Mouse (Mus musculus): ENCODE data around the gene Polr2e.
A peak's percentile ranks its signal among the peaks of the same experiment; 100 is the strongest.

The Polr2e gene

DNA sequence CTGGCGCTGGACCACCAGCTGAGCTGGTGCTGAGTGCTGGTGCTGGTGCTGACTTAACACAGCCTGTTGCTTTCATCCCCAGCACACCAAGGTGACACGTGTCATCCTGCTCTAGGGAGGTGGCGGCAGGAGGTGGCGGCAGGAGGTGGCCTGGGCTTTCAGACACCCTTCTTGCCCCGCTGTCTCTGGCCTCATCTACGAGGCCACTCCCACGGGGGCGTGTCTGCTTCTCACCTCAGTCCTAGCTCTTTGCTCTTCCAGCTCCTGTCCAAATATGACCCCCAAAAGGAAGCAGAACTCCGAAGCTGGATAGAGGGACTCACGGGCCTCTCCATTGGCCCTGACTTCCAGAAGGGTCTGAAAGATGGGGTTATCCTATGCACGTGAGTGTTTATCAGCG is 48.5 kb downstream of the Polr2e start:
- no peak for DNase-seq (ENCODE audit: low read depth in 2 of 2, low spot score in 2 of 2)

DNA sequence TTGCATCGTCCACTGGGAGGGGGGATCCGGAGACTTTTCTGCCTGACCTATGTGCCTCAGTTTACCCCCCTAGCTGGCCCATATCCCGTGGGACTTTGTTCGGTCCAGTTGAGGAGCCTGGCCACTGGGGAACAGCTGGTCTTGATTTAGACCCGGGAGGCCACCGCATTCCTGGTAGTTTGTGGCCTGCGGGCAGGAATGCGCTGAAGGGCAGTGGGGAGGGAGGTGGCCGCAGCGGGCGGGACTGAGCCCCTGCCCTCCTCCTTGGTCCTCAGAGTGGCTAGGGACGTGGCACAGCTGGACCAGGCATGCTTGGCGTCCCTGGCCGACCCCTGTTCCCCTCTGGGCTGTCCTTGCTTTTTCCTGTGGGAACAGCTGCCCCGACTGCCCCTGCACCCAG is 49.7 kb downstream of the Polr2e start:
- DNase-seq (ENCODE audit: low read depth in 2 of 2, low spot score in 2 of 2) = no peak

DNA sequence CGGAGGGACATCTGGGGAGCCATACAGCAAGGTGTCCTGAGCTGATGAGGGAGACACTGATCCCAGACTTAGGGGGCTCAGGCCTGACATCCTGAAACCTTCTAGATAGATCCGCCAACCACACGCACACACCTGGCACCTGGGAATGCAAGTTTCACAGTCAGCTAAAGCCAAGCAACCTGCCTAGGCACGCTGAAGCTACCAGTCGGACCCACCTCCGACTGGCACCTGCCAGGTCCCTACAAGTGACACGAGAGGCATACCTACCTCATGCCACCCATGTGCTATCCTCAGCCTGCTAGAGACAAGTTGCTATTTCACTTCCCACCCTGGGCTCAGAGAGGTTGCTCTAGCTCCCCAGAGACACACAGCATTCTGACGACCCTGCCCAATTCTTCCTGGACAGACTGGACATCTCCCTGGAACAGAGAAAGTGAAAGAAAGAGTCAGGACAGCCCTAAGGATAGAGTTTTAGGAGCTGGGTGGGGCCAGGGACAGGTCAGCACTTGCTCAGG is 50.3 kb downstream of the Polr2e start:
- peak in 1 of 2 experiments; percentile 14 for DNase-seq (ENCODE audit: low read depth in 2 of 2, low spot score in 2 of 2)

DNA sequence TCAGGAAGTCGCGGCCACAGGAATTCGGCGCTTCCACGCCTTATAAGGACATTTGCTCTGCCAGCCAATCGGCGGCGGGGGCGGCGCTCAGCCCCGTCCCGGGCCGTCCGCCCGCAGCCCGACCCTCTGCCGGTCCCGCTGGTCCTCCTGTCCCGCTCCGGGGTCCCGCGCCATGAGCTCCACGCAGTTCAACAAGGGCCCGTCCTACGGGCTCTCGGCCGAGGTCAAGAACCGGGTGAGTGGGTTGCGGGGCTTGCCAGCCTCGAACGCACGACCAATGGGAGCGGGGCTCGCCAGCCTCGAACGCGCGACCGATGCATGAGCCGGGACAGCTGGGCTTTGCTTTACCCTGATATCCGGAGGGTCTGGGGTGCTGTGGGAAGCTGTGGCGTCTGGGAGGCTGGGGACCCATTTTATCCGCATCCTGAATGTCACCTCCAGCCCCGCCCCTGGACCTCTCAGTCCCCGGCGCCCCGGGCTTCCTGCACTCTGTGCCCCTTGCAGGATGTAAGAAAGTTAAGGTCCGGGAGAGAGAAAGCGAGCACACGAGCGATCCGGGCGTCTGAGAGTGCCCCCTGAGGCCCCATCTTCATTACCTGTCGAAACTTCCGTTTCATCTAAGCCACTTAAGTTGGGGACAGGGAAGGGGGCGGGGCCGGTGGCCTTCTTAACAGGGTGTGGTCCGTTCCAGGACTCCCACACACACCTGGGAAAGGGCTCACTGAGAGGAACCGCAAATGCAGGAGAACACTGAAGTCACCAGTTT is 50.9 kb downstream of the Polr2e start, which contains the start of gene Cnn2:
Cnn2 (plus strand) TSS at position 79 of the 766 bp plus-strand sequence.
- peak; percentile 42 to 55 for DNase-seq (ENCODE audit: low read depth in 2 of 2, low spot score in 2 of 2)

- DNase-seq (ENCODE audit: low read depth in 2 of 2, low spot score in 2 of 2) = no peak
These were observed 51.7 kb downstream of the Polr2e start for GRCm38 (mm10) chr10:79987771-79988505.

DNA sequence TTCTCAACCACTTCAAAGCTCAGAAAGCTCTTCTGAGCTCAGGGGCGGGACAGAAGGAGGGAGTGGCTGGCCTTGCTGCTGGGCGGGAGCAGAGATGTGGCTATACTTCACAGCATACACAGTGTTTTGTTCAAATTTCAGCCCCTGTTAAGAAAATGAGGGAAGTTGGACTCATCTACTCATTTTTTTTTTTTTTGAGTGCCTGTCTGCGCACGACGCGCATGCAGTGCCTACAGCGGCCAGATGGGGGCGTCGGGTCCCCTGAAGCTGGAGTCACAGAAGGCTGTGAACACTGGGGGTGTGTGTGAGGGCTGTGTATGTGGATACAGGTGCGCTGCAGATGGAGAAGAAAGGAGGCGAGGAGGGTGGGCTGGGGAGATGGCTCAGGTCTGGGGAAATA is 52.6 kb downstream of the Polr2e start:
- peak; percentile 90 to 95 for DNase-seq (ENCODE audit: low read depth in 2 of 2, low spot score in 2 of 2)

DNA sequence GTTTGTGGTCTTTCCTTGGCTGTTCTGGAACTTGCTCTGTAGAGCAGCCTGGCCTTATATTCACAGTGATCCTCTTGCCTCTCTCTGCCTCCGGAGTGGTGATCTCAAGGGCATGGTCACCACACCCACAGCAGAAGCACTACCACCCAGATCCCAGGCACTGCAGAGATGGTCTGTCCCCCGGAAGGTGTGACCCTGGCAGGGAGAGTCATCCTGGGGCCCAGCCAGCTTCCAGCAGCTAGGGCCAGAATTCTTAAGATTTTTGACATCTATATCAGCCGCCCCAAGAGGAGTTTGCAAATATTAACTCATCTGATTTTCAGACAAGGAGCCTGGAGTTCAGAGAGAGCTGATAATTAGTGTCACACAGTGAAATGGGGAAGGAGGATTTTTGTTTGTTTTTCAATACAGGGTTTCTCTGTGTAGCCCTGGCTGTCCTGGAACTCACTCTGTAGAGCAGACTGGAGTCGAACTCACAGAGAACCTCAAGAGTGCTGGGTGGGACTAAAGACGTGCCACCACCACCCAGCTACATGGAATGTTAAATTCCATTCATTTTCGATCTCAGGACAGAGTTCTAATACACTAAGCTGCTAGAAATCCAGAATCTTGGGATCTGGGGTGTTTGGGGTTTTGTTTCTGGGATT is 53.2 kb downstream of the Polr2e start:
- DNase-seq (ENCODE audit: low read depth in 2 of 2, low spot score in 2 of 2) = peak in 1 of 2 experiments; percentile 9

All from CD8-positive naive resting alpha-beta T cell, adult 2 months (primary cell).